Mouse (Mus musculus): ENCODE data around the gene Brd9. TPM values are rescaled to one million over a fixed set of nuclear protein-coding genes. Genes with fewer than 3 reads are reported as not detected.

The Brd9 gene
- total RNA-seq (2023): 10 to 100 TPM; 51.8 to 65.7 TPM

GRCm38 (mm10) chr13:73937321-73938176 lies at the start of gene Brd9, which contains the start of gene Trip13:
Gene Brd9, plus strand, starts transcription at chr13:73937811.
Gene Trip13, minus strand, starts transcription at chr13:73937784.

GRCm38 (mm10) chr13:73963551-73963950 lies 25.9 kb downstream of the Brd9 start, which contains the start of gene Zdhhc11:
Gene Zdhhc11, plus strand, starts transcription at chr13:73963851.

GRCm38 (mm10) chr13:74008948-74009718 lies 71.5 kb downstream of the Brd9 start, which contains the start of gene Tppp:
Gene Tppp, plus strand, starts transcription at chr13:74009407.

Other genes with a start within 250 kb of the Brd9 start
- not detected for gene Slc6a19, start 232.9 kb upstream of the Brd9 start, total RNA-seq (2023)
- gene Slc12a7, start 204.7 kb upstream of the Brd9 start, total RNA-seq (2023): 1 to 10 TPM; 2.9 to 3.0 TPM
- gene Nkd2, start 90.2 kb upstream of the Brd9 start, total RNA-seq (2023): under 1 TPM in 1 of 2 experiments, not detected in 1; 0.15 TPM
- gene Trip13, start within 50 bp of the Brd9 start, total RNA-seq (2023): 1 to 10 TPM; 7.7 to 9.0 TPM
- gene Zdhhc11, start 26.0 kb downstream of the Brd9 start, total RNA-seq (2023): not detected
- 1 to 10 TPM; 1.4 to 1.5 TPM for gene Tppp, start 71.6 kb downstream of the Brd9 start, total RNA-seq (2023)
- gene Cep72, start 124.5 kb downstream of the Brd9 start, total RNA-seq (2023): 10 to 100 TPM in 1 of 2 experiments, 1 to 10 TPM in 1; 8.2 to 13.8 TPM
- not detected for gene Slc9a3, start 183.6 kb downstream of the Brd9 start, total RNA-seq (2023)

Measured in neutrophil, adult 59 days (primary cell).